ENCODE assay signal across 22 mouse cellular contexts in the genomic region with DNA sequence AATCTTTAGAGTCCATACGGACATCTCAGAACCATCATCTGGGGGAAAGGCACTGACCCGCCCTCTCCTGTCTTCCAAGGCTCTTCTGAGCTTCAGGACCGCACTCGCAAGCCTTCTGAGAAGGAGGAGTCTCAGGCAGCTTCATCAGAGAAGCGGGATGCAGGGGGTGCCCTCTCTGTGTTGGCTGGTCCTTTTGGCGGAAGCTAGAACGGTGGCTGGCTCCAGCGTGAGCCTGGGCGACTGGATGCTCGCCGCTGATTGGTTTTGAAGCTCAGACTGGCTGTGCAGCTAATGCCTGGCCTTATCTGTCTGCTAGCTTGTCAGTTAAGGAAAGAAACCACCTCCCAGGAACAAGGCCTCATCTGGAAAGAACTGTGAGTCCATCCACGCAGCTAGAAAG. TPM values are rescaled to one million over a fixed set of nuclear protein-coding genes. Genes with fewer than 3 reads are reported as not detected.
"Had no signal": no experiment of that assay in that cellular context is flagged by ENCODE, and none has a peak within 500 bp of the region (broad histone marks: within the 10 kb centered on the region; RNA-seq: fewer than 3 reads in every experiment).

No protein-coding gene starts in this region.

- H3K9ac ChIP-seq: liver, embryonic 15.5 days; neural tube, embryonic 15.5 days had no signal

- H3K4me2 ChIP-seq: liver, embryonic 11.5 days; liver, embryonic 15.5 days; neural tube, embryonic 15.5 days had no signal

- H3K27me3 ChIP-seq: neural tube, embryonic 15.5 days had no signal

- H3K9me3 ChIP-seq: limb, embryonic 10.5 days; liver, embryonic 15.5 days; neural tube, embryonic 15.5 days had no signal

- H3K27ac ChIP-seq: limb, embryonic 10.5 days; liver, embryonic 15.5 days; neural tube, embryonic 15.5 days had no signal

- H3K36me3 ChIP-seq: limb, embryonic 10.5 days; liver, embryonic 15.5 days; neural tube, embryonic 15.5 days had no signal

- DNase-seq: kidney, postnatal 25 days; lung, adult 2 months; lung, postnatal 36 days; midbrain, embryonic 14.5 days; right cerebral cortex, adult 18-20 months; right cerebral cortex, postnatal 25 days; thymus, postnatal 36 days had no signal

- H3K4me3 ChIP-seq: limb, embryonic 10.5 days; liver, embryonic 15.5 days; myocyte; neural tube, embryonic 15.5 days had no signal

- ATAC-seq: lung, postnatal 0 days had no signal

- H3K4me1 ChIP-seq: liver, embryonic 15.5 days had no signal

RNA-seq across cellular contexts. Expression of gene 1700069L16Rik, which starts 2.7 kb away (rescaled TPM):
- total RNA-seq: left cerebral cortex, adult 18-20 months; left cerebral cortex, postnatal 14 days; megakaryocyte progenitor cell, adult 5-6 weeks had no signal
- polyA plus RNA-seq: kidney, embryonic 16.5 days; limb, embryonic 10.5 days; limb, embryonic 14.5 days; liver, embryonic 11.5 days; liver, embryonic 15.5 days; lung, adult 2 months; lung, postnatal 0 days; midbrain, embryonic 14.5 days; myocyte; neural tube, embryonic 11.5 days; neural tube, embryonic 15.5 days; small intestine, adult 2 months; stomach, embryonic 16.5 days; thymus, postnatal 0 days had no signal
